Mouse (Mus musculus) heart, embryonic 11.5 days (tissue): ENCODE data around the gene Clasp1. TPM values are rescaled to one million over a fixed set of nuclear protein-coding genes. Genes with fewer than 3 reads are reported as not detected.
A peak's percentile ranks its signal among the peaks of the same experiment; 100 is the strongest.

ENCODE experiments used
- ATAC-seq: fragments of 200-750 bp; cut with Nextera tagmentation; replicated peaks from 2 replicates; pipeline ENCODE4 v1.8.0; 2017; ENCODE audit warnings: moderate library complexity; ENCODE audit not compliant: insufficient number of reproducible peaks, low FRiP score, low TSS enrichment
- H3K27ac ChIP-seq: fragments of 300-500 bp; sonication (generic); 2 replicates; pipeline ENCODE4 v1.5.1; 2014; ENCODE audit warnings: mild to moderate bottlenecking, low read depth, low read length
- H3K27me3 ChIP-seq: fragments of 300-500 bp; sonication (generic); 2 replicates; pipeline ENCODE4 v1.6.1; 2014; ENCODE audit warnings: mild to moderate bottlenecking, low read length, mixed read lengths; ENCODE audit not compliant: control insufficient read depth, insufficient read depth
- H3K36me3 ChIP-seq: fragments of 300-500 bp; sonication (generic); 2 replicates; pipeline ENCODE4 v1.6.1; 2014; ENCODE audit warnings: mild to moderate bottlenecking, low read length, moderate library complexity, mixed read lengths; ENCODE audit not compliant: control insufficient read depth, insufficient read depth
- H3K4me1 ChIP-seq: fragments of 300-500 bp; sonication (generic); 2 replicates; pipeline ENCODE4 v1.6.1; 2014; ENCODE audit warnings: low read length; ENCODE audit not compliant: control insufficient read depth, insufficient read depth
- H3K4me2 ChIP-seq: fragments of 300-500 bp; sonication (generic); 2 replicates; pipeline ENCODE4 v1.6.1; 2014; ENCODE audit warnings: mild to moderate bottlenecking, moderate library complexity
- H3K4me3 ChIP-seq: fragments of 300-500 bp; sonication (generic); 2 replicates; pipeline ENCODE4 v1.5.1; 2014; ENCODE audit warnings: low read depth, low read length
- H3K9ac ChIP-seq: fragments of 300-500 bp; sonication (generic); 2 replicates; pipeline ENCODE4 v1.6.1; 2014; ENCODE audit warnings: mild to moderate bottlenecking, low read depth, low read length, moderate library complexity
- H3K9me3 ChIP-seq: fragments of 300-500 bp; sonication (generic); replicated peaks from 2 replicates; pipeline ENCODE4 v1.6.1; 2016; ENCODE audit warnings: low read length; ENCODE audit not compliant: control insufficient read depth
- WGBS: fragments of 180-500 bp; shearing (Covaris S2); extraction: QIAGEN DNeasy Blood & Tissue Kit; methylation state at CpG from one replicate; pipeline ENCODE4 v1.1.7; 2014; ENCODE audit not compliant: insufficient replicate concordance; 5-methylcytosine and 5-hydroxymethylcytosine counted together
- polyA plus RNA-seq: library from polyadenylated mRNA; unstranded; fragments of >200 nt; fragmentation: Nextera tagmentation; extraction: Ambion mirVana; gene quantifications from 2 replicates; pipeline ENCODE4 v1.2.1, GENCODE M21; 2014

Gene Clasp1
- polyA plus RNA-seq, 1 experiment from 2014 or later: 87.3 TPM

DNA sequence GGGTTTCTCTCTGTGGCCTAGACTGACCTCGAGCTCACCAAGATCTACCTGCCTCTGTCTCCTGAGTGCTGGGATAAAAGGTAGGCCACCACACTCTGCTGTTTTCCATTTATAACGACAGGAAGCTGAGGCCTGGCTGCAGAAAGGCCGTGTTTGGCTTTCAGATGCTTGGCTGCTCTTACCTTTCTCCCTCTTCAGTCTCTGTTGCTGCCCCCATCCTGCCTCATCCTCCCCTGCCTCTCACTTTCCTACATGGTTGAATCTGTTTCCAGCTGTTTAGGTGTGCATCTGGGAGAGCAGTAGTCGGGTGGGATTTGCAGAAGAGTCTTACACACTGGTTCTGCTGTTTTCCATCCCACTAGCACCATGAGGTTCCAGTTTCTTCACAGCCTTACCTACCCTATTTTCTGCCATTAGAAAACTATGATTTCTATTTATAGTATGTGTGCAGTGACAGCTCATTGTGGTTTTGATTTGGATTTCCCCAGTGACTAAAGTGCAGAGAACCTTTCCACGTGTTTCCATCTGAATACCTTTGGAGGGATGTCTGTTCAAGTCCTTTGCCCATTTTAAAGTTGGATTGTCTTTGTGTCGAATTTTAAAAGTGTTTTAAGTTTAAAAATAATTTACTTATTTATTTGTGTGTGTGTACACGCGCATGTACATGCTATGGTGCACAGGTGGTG is 10.9 kb downstream of the Clasp1 start:
- Histone ChIP-seq H3K9me3 (no peaks in the 10 kb centered on the region), H3K36me3 (peaks cover 2% of the 10 kb centered on the region; the same call in 1 of the 2 replicates), H3K4me2 (no peak overlapping the region), H3K27ac (no peak overlapping the region), H3K27me3 (no peaks in the 10 kb centered on the region), H3K9ac (no peak overlapping the region), H3K4me1 (peaks cover 8% of the 10 kb centered on the region), H3K4me3 (no peak overlapping the region)
- no peak for ATAC-seq
- 78% methylated on average over 8 of the region's 8 CpGs for WGBS

- H3K27ac ChIP-seq: peak overlapping the region; percentile 35; the same call in 1 of the 2 replicates
- H3K9ac ChIP-seq: no peak overlapping the region
- H3K36me3 ChIP-seq: no peaks in the 10 kb centered on the region
- H3K9me3 ChIP-seq: no peaks in the 10 kb centered on the region
- ATAC-seq: no peak
- H3K4me1 ChIP-seq: peaks cover 14% of the 10 kb centered on the region
- no peak overlapping the region for H3K4me3 ChIP-seq
- no peak overlapping the region for H3K4me2 ChIP-seq
- WGBS: 93% methylated on average over 4 of the region's 4 CpGs
- H3K27me3 ChIP-seq: no peaks in the 10 kb centered on the region
These were observed 13.1 kb downstream of the Clasp1 start for GRCm38 (mm10) chr1:118401991-118402390.

GRCm38 (mm10) chr1:118402556-118402955 is 13.7 kb downstream of the Clasp1 start:
- Histone ChIP-seq H3K9ac (no peak overlapping the region), H3K4me3 (no peak overlapping the region), H3K9me3 (no peaks in the 10 kb centered on the region), H3K27me3 (no peaks in the 10 kb centered on the region), H3K36me3 (no peaks in the 10 kb centered on the region), H3K4me2 (no peak overlapping the region), H3K4me1 (peaks cover 14% of the 10 kb centered on the region), H3K27ac (no peak overlapping the region)
- ATAC-seq: no peak
- WGBS: 40% methylated on average over 8 of the region's 8 CpGs

- H3K4me2 ChIP-seq: no peak overlapping the region
- no peak overlapping the region for H3K4me3 ChIP-seq
- no peak overlapping the region for H3K9ac ChIP-seq
- no peaks in the 10 kb centered on the region for H3K27me3 ChIP-seq
- H3K36me3 ChIP-seq: no peaks in the 10 kb centered on the region
- H3K4me1 ChIP-seq: peaks cover 14% of the 10 kb centered on the region
- no peak for ATAC-seq
- H3K9me3 ChIP-seq: no peaks in the 10 kb centered on the region
- 85% methylated on average over 6 of the region's 6 CpGs for WGBS
- no peak overlapping the region for H3K27ac ChIP-seq
These were observed 14.1 kb downstream of the Clasp1 start for GRCm38 (mm10) chr1:118402966-118403365.

DNA sequence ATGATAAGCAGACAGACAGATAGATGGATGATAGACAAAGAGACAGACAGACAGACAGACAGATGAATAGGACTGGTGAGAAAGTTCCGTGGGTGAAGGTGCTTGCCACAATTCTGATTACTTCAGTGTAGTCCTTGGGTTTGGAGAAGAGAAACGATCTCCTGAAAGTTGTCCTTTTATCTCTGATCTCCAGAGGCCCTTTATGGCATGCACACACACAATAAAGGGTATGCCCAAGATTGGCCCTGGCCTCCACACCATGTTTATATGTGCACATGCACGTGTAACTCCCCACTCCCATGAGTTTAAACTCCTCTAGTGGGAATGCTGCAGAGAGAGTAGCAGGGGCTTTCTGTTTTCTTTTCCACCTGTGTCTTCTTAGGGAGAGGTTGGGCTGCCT is 14.6 kb downstream of the Clasp1 start:
- H3K4me3 ChIP-seq: no peak overlapping the region
- H3K36me3 ChIP-seq: no peaks in the 10 kb centered on the region
- no peaks in the 10 kb centered on the region for H3K9me3 ChIP-seq
- ATAC-seq: no peak
- no peak overlapping the region for H3K9ac ChIP-seq
- H3K27me3 ChIP-seq: no peaks in the 10 kb centered on the region
- WGBS: 82% methylated on average over 3 of the region's 3 CpGs
- H3K4me1 ChIP-seq: peaks cover 14% of the 10 kb centered on the region
- no peak overlapping the region for H3K4me2 ChIP-seq
- no peak overlapping the region for H3K27ac ChIP-seq

DNA sequence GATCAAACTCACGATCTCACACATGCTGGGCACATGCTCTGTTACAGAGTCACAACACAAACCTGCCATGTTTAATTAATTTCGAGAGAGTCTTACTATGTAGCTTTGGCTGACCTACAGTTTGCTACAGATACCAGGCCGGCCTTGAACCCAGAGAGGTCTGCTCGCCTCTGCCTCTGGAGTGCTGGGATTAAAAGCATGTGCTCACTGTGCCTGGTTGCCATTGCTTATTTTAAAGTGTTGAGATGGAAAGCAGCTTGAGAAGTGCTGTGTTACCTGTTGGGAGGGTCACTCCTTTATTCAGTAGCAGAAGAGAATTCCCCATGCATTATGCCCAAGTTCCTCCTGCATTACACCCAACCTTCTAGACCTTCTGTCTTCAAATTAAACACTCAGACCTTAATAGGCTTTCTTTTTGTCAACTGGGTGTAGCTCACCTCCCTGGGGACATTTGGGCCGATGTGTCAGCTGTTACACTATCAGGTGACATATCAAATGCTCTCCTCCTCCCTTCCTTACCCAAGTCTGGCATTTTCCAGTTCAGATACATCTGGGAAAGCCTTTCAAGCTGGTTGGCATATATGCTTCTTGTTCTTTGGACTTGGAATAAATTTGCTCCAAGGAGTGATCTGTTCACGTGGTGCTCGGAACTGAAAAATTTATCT is 18.9 kb downstream of the Clasp1 start:
- 0 out of 2 replicates have a peak, but pooled peaks cover 6% of the 10 kb centered on the region for H3K4me1 ChIP-seq
- WGBS: 84% methylated on average over 7 of the region's 7 CpGs
- no peaks in the 10 kb centered on the region for H3K27me3 ChIP-seq
- no peak for ATAC-seq
- H3K9ac ChIP-seq: no peak overlapping the region
- H3K4me2 ChIP-seq: no peak overlapping the region
- H3K27ac ChIP-seq: no peak overlapping the region
- no peak overlapping the region for H3K4me3 ChIP-seq
- H3K36me3 ChIP-seq: no peaks in the 10 kb centered on the region
- no peaks in the 10 kb centered on the region for H3K9me3 ChIP-seq

GRCm38 (mm10) chr1:118409249-118409648 is 20.4 kb downstream of the Clasp1 start:
- no peak overlapping the region for H3K4me3 ChIP-seq
- no peaks in the 10 kb centered on the region for H3K27me3 ChIP-seq
- H3K27ac ChIP-seq: no peak overlapping the region
- 0 out of 2 replicates have a peak, but pooled peaks cover 6% of the 10 kb centered on the region for H3K4me1 ChIP-seq
- WGBS: 80% methylated on average over 4 of the region's 4 CpGs
- no peak overlapping the region for H3K4me2 ChIP-seq
- no peak overlapping the region for H3K9ac ChIP-seq
- no peaks in the 10 kb centered on the region for H3K36me3 ChIP-seq
- ATAC-seq: no peak
- no peaks in the 10 kb centered on the region for H3K9me3 ChIP-seq

GRCm38 (mm10) chr1:118410824-118411223 is 22.0 kb downstream of the Clasp1 start:
- ATAC-seq: no peak
- H3K9me3 ChIP-seq: no peaks in the 10 kb centered on the region
- no peak overlapping the region for H3K4me2 ChIP-seq
- H3K36me3 ChIP-seq: no peaks in the 10 kb centered on the region
- 78% methylated on average over 5 of the region's 5 CpGs for WGBS
- H3K27me3 ChIP-seq: no peaks in the 10 kb centered on the region
- H3K4me3 ChIP-seq: no peak overlapping the region
- 0 out of 2 replicates have a peak, but pooled peaks cover 1% of the 10 kb centered on the region for H3K4me1 ChIP-seq
- H3K27ac ChIP-seq: no peak overlapping the region
- no peak overlapping the region for H3K9ac ChIP-seq
